Mouse (Mus musculus): ENCODE measurements at regions not wholly inside any gene's neighbourhood (a gene's known extent, or its start where the extent isn't known, plus 50 kb on each side); places are given as distances from the start of the nearest gene placed in this dataset.

DNA sequence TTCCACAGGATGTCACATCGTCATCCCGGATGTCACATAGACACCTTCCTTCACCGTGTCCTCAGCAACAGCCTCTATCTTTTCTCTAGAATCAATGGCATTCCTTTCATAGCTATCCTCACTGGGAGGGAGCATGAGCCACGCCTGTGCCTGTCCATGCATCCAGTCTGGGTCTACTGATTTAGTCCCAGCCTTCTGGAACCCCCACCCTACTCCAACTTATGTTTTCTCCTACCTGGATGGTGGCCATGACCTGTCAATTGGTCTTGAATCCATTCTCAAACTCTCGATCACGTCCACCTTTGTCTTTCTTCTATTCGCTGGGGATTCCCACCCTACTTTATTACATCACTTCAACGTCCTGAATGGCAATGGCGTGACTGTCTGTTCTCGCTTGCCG, 428.3 kb downstream of the Zfp704 start:
- ATAC-seq (ENCODE audit: extremely low read depth, insufficient number of reproducible peaks, low FRiP score, poor library complexity, severe bottlenecking), result no peak
- TF ChIP-seq GATA1 (IDR thresholded peaks at IDR 0.05; ENCODE audit: borderline replicate concordance, low read length), result no peak
- no peak for TF ChIP-seq CTCF (IDR thresholded peaks at IDR 0.05; ENCODE audit: low read depth, low read length)
- no peak for TF ChIP-seq POLR2AphosphoS5 (IDR thresholded peaks at IDR 0.05; ENCODE audit: insufficient replicate concordance, low read depth, low read length)
- TF ChIP-seq GATA2 (IDR thresholded peaks at IDR 0.05; ENCODE audit: borderline replicate concordance, low read depth, low read length), result no peak
- no peak for TF ChIP-seq TAL1 (conservative IDR thresholded peaks at IDR 0.05; ENCODE audit: low read depth, low read length)
- H3K4me1 ChIP-seq (ENCODE audit: insufficient read depth, low read depth, low read length), result no peaks in the 10 kb centered on the region

DNA sequence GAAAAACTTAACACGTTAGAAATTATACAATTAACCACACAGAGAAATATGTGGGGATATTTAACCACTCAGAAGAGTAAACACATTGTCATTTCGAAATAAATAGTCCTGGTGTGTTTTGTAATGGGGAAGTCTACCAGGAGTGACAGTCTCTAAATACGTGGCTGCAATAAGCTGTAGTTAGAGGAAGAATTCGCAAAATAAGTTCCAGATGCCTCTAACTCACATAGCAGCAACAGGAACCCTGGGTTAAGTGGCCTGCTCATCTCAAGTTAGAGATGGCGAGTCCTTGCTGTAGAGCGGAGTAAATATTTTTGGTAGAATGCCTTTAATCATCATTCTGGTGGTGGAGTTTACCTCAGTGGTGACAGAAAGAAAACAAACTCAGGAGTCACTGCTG, 430.2 kb downstream of the Zfp704 start:
- Histone ChIP-seq H3K9me3 (replicated peaks) (no peaks in the 10 kb centered on the region), H3K4me1 (ENCODE audit: insufficient read depth, low read depth, low read length) (no peaks in the 10 kb centered on the region), H3K27me3 (ENCODE audit: insufficient read depth, low read length) (no peaks in the 10 kb centered on the region), H3K4me3 (ENCODE audit: low read depth, low read length) (no peak overlapping the region), H3K36me3 (replicated peaks) (no peaks in the 10 kb centered on the region)
- DNase-seq (ENCODE audit: low spot score), result no peak
- ATAC-seq (ENCODE audit: extremely low read depth, insufficient number of reproducible peaks, low FRiP score, poor library complexity, severe bottlenecking), result no peak
- TF ChIP-seq CTCF (IDR thresholded peaks at IDR 0.05; ENCODE audit: low read depth, low read length) (no peak), POLR2AphosphoS5 (IDR thresholded peaks at IDR 0.05; ENCODE audit: insufficient replicate concordance, low read depth, low read length) (no peak), TAL1 (conservative IDR thresholded peaks at IDR 0.05; ENCODE audit: low read depth, low read length) (no peak), GATA1 (IDR thresholded peaks at IDR 0.05; ENCODE audit: borderline replicate concordance, low read length) (no peak), GATA2 (IDR thresholded peaks at IDR 0.05; ENCODE audit: borderline replicate concordance, low read depth, low read length) (no peak)

More for the DNA sequence above, 428.3 kb downstream of the Zfp704 start:
- Histone ChIP-seq H3K9me3 (replicated peaks) (no peaks in the 10 kb centered on the region), H3K36me3 (replicated peaks) (no peaks in the 10 kb centered on the region), H3K4me3 (ENCODE audit: low read depth, low read length) (no peak overlapping the region), H3K27me3 (ENCODE audit: insufficient read depth, low read length) (0 out of 2 replicates have a peak, but pooled peaks cover 2% of the 10 kb centered on the region)
- no peak for DNase-seq (ENCODE audit: low spot score)

GRCm38 (mm10) chr3:9174517-9174832, 435.4 kb downstream of the Zfp704 start:
- no peak for ATAC-seq (ENCODE audit: extremely low read depth, insufficient number of reproducible peaks, low FRiP score, poor library complexity, severe bottlenecking)
- no peak for DNase-seq (ENCODE audit: low spot score)
- H3K4me3 ChIP-seq (ENCODE audit: low read depth, low read length), result no peak overlapping the region
- no peak for TF ChIP-seq POLR2AphosphoS5 (IDR thresholded peaks at IDR 0.05; ENCODE audit: insufficient replicate concordance, low read depth, low read length)
- no peak for TF ChIP-seq TAL1 (conservative IDR thresholded peaks at IDR 0.05; ENCODE audit: low read depth, low read length)
- no peak for TF ChIP-seq GATA2 (IDR thresholded peaks at IDR 0.05; ENCODE audit: borderline replicate concordance, low read depth, low read length)
- no peak for TF ChIP-seq CTCF (IDR thresholded peaks at IDR 0.05; ENCODE audit: low read depth, low read length)
- no peak for TF ChIP-seq GATA1 (IDR thresholded peaks at IDR 0.05; ENCODE audit: borderline replicate concordance, low read length)
- H3K4me1 ChIP-seq (ENCODE audit: insufficient read depth, low read depth, low read length), result no peaks in the 10 kb centered on the region
- H3K9me3 ChIP-seq (replicated peaks), result peaks cover 3% of the 10 kb centered on the region; the same call in 1 of the 2 replicates
- no peaks in the 10 kb centered on the region for H3K36me3 ChIP-seq (replicated peaks)
- peaks cover 3% of the 10 kb centered on the region; the same call in 1 of the 2 replicates for H3K27me3 ChIP-seq (ENCODE audit: insufficient read depth, low read length)

DNA sequence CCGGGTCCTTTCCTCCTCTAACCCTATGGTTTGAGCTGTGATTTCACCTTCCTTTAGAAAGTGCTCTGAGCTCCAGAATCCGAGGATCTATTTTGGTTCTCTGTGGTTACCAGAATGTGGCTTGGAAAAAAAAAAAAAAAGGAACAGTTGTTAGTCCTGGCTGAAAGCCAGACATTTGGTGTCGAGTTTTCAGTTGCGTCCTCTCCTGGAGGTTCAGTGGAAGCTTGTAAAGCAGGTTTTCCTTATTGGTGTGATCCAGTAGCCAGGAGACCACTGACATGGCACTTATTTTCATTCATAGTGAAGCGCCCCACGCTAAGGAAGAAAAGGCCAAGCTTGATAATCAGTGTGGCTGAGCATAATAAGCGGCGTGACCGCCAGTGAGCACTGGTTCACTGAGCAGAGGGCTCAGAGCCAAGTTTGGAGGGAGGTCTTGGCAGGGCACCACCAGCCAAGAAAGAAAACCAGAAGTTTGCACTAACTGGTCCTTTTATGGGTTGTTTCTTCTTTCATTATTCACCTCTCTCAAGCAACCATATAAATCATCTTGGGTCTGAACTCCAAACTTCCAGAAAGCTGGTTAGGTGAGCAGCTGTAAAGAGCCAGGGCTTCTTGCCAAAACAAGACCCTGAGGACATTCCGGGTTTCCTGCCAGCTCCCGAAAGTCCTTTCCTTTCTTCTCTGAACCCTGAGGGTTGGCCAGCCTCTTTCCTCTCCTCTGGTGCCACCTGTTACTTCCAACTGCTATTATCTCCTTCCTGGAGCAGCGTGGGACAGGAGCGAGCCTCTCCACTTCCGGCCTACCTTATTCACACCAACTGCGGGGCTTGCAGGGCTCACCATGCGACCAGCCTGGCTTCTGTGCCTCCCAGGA, 436.0 kb downstream of the Zfp704 start:
- Histone ChIP-seq H3K36me3 (replicated peaks) (no peaks in the 10 kb centered on the region), H3K27me3 (ENCODE audit: insufficient read depth, low read length) (peaks cover 3% of the 10 kb centered on the region; the same call in 1 of the 2 replicates), H3K9me3 (replicated peaks) (peaks cover 3% of the 10 kb centered on the region; the same call in 1 of the 2 replicates), H3K4me1 (ENCODE audit: insufficient read depth, low read depth, low read length) (no peaks in the 10 kb centered on the region), H3K4me3 (ENCODE audit: low read depth, low read length) (no peak overlapping the region)
- TF ChIP-seq GATA2 (IDR thresholded peaks at IDR 0.05; ENCODE audit: borderline replicate concordance, low read depth, low read length) (no peak), CTCF (IDR thresholded peaks at IDR 0.05; ENCODE audit: low read depth, low read length) (no peak), TAL1 (conservative IDR thresholded peaks at IDR 0.05; ENCODE audit: low read depth, low read length) (no peak), POLR2AphosphoS5 (IDR thresholded peaks at IDR 0.05; ENCODE audit: insufficient replicate concordance, low read depth, low read length) (no peak), GATA1 (IDR thresholded peaks at IDR 0.05; ENCODE audit: borderline replicate concordance, low read length) (no peak)
- ATAC-seq (ENCODE audit: extremely low read depth, insufficient number of reproducible peaks, low FRiP score, poor library complexity, severe bottlenecking) (no peak), DNase-seq (ENCODE audit: low spot score) (no peak)

- no peak for ATAC-seq (ENCODE audit: extremely low read depth, insufficient number of reproducible peaks, low FRiP score, poor library complexity, severe bottlenecking)
Observed at GRCm38 (mm10) chr3:9171970-9172369, 437.9 kb downstream of the Zfp704 start.

GRCm38 (mm10) chr3:9168955-9169354, 440.9 kb downstream of the Zfp704 start:
- H3K4me3 ChIP-seq (ENCODE audit: low read depth, low read length), result no peak overlapping the region
- no peaks in the 10 kb centered on the region for H3K4me1 ChIP-seq (ENCODE audit: insufficient read depth, low read depth, low read length)
- no peaks in the 10 kb centered on the region for H3K27me3 ChIP-seq (ENCODE audit: insufficient read depth, low read length)
- H3K36me3 ChIP-seq (replicated peaks), result no peaks in the 10 kb centered on the region
- TF ChIP-seq TAL1 (conservative IDR thresholded peaks at IDR 0.05; ENCODE audit: low read depth, low read length) (no peak), CTCF (IDR thresholded peaks at IDR 0.05; ENCODE audit: low read depth, low read length) (no peak), GATA1 (IDR thresholded peaks at IDR 0.05; ENCODE audit: borderline replicate concordance, low read length) (no peak), POLR2AphosphoS5 (IDR thresholded peaks at IDR 0.05; ENCODE audit: insufficient replicate concordance, low read depth, low read length) (no peak)
- ATAC-seq (ENCODE audit: extremely low read depth, insufficient number of reproducible peaks, low FRiP score, poor library complexity, severe bottlenecking) (no peak), DNase-seq (ENCODE audit: low spot score) (no peak)
- peaks cover 3% of the 10 kb centered on the region; the same call in 1 of the 2 replicates for H3K9me3 ChIP-seq (replicated peaks)

More at GRCm38 (mm10) chr3:9171970-9172369, 437.9 kb downstream of the Zfp704 start:
- peaks cover 3% of the 10 kb centered on the region; the same call in 1 of the 2 replicates for H3K27me3 ChIP-seq (ENCODE audit: insufficient read depth, low read length)
- no peak for DNase-seq (ENCODE audit: low spot score)
- TF ChIP-seq POLR2AphosphoS5 (IDR thresholded peaks at IDR 0.05; ENCODE audit: insufficient replicate concordance, low read depth, low read length) (no peak), TAL1 (conservative IDR thresholded peaks at IDR 0.05; ENCODE audit: low read depth, low read length) (no peak), GATA2 (IDR thresholded peaks at IDR 0.05; ENCODE audit: borderline replicate concordance, low read depth, low read length) (no peak)
- no peaks in the 10 kb centered on the region for H3K4me1 ChIP-seq (ENCODE audit: insufficient read depth, low read depth, low read length)
- H3K4me3 ChIP-seq (ENCODE audit: low read depth, low read length), result no peak overlapping the region
- H3K9me3 ChIP-seq (replicated peaks), result peaks cover 3% of the 10 kb centered on the region; the same call in 1 of the 2 replicates
- H3K36me3 ChIP-seq (replicated peaks), result no peaks in the 10 kb centered on the region
